Mouse (Mus musculus) cortical plate, adult 2 months (tissue): ENCODE data around the gene Pan3.

ENCODE experiments used
- CTCF ChIP-seq: fragments of 200-500 bp; IDR thresholded peaks from 2 replicates; pipeline ENCODE4 v1.5.1; 2011; ENCODE audit warnings: mild to moderate bottlenecking, control low read depth, low read length; ENCODE audit not compliant: insufficient read depth; ENCODE audit errors: extremely low read depth
- POLR2A ChIP-seq: fragments of 200-500 bp; IDR thresholded peaks from 2 replicates; pipeline ENCODE4 v1.6.1; 2011; ENCODE audit warnings: mild to moderate bottlenecking, low read length, control low read depth; ENCODE audit not compliant: insufficient read depth; ENCODE audit errors: extremely low read depth

DNA sequence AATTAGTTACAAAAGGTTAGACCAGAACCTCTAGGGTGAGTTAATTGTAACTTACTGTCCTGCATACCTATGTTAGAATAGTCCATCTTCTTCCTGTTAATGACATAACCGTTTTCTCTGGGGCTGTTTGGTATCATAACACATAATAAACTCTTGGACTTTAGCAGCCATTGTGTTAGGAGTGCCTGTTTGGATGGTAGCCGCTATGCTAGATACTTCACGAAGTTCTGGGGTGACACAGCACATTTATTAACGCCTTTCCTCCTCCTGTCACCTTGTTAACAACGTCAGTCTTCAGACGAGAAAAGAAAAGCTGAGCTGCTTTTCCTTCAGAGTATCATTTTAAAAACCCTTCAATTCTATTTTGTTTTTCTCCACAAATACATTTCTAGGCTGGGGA lies 59.3 kb downstream of the Pan3 start:
- TF ChIP-seq CTCF (no peak), POLR2A (no peak)
